Mouse (Mus musculus) gonadal fat pad, adult 2 months (tissue): Measurements from ENCODE around the gene Cuzd1. TPM values are rescaled to one million over a fixed set of nuclear protein-coding genes. Genes with fewer than 3 reads are reported as not detected.

ENCODE experiments used
- DNase-seq: peaks from one replicate; pipeline ENCODE4 v3.0.0-alpha.2; 2012; ENCODE audit warnings: low read depth
- polyA plus RNA-seq: library from polyadenylated mRNA; depleted of rRNA; stranded (reverse); fragments of >200 nt; gene quantifications from 2 replicates; pipeline ENCODE4 v1.2.3, GENCODE M21; 2012; rRNA removed

Gene Cuzd1
- polyA plus RNA-seq = 2,056 and 2,398 TPM in 2 replicates

DNA sequence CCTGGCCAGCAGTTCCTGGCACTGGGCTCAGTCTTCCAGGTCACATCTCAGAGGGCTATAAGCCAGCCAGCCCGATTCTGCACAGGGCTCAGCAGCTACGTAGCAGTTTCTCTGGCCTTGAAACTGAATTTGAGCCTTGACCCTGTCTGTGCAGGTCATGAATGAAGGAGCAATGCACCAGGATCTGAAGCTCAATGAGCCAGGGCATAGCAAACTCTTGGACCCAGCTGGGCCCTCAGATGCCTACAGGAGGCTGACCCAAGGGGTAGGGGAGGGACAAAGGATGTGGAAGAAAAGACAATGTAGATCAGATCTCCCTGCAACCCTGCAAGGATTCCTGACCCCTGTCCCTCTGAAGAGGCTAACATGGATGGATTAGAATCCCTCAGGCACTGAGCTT is at the start of gene Cuzd1:
Gene Cuzd1 (minus strand): TSS at position 101 of the 400 bp plus-strand sequence.
- no peak for DNase-seq

DNA sequence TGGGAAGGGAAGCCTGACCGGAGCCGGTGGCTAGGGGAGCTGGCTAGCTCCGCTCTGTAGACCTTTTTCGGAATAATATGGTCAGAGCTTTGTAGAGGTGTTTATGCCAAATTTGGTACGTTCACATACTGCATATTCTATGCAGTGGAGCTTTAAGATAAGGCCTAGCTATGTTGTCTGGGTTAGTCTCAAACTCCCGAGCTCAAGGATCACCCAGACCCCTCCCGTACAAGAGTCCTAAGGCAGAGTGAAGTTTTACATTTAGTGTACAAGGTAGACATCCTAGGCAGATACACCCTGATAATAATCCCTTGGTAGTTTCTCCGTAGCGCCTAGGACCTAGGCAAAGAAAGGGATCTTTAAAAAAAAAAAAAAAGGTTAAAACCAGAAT is 49.4 kb upstream of the Cuzd1 start:
- DNase-seq = no peak

DNA sequence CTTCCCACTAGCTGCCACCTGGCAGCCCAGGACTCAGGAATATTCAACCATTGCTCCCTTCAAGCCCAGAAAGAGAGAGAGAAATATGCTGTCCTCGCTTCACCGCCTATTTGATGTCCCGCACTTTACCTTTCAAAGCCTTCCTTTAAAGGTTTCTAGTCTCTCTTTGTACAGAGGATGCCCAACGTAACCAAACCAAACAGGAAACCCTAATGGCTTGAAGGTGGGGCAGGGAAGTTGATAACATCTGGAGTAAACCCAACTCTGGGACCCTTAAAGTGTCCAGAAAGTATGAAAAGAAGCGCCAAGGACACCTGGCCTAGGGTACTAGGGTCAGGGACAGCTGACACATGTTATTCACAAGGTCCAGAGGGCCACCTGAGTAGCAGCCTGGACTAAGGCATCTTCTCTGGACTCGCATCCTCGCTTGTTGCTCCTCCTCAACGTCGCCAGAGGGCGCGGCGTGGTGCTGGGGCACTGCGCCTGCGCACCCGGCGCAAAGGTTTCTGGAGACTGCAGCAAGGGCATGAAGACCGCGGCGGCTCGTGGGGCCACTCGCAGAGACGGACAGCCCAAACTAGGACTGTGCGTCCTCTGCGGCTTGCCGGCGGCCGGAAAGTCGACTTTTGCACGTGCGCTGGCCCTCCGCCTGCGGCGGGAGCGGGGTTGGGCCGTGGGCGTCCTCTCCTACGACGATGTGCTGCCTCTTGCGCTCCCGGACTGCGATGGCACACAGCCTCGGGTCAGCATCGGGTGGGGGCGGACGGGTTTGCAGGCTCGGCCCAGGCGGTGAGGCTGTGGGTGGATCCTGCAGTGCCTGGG is 48.8 kb upstream of the Cuzd1 start, which contains the start of gene Pstk:
Gene Pstk (plus strand): TSS at position 494 of the 822 bp plus-strand sequence.
- peak; percentile 51 for DNase-seq

DNA sequence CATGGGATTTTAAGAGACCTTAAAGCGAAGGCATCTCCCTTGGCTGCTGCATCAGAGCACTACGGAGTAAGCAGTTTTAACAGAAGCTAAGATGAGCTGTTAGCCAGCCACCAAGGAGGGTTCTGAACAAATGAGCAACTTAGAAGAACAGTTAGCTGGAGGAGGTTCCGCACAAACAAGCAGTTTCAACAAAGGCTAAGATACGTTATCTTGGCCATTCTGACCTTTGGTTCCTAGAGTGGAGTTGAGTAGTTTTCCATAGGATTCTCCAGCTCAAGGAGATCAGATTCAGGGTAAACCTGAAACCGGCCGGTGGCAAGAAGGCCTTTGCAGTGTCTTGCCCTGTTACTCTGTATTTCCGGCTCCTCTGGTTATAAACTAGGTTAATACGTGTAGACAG is 42.0 kb upstream of the Cuzd1 start:
- DNase-seq = no peak

DNA sequence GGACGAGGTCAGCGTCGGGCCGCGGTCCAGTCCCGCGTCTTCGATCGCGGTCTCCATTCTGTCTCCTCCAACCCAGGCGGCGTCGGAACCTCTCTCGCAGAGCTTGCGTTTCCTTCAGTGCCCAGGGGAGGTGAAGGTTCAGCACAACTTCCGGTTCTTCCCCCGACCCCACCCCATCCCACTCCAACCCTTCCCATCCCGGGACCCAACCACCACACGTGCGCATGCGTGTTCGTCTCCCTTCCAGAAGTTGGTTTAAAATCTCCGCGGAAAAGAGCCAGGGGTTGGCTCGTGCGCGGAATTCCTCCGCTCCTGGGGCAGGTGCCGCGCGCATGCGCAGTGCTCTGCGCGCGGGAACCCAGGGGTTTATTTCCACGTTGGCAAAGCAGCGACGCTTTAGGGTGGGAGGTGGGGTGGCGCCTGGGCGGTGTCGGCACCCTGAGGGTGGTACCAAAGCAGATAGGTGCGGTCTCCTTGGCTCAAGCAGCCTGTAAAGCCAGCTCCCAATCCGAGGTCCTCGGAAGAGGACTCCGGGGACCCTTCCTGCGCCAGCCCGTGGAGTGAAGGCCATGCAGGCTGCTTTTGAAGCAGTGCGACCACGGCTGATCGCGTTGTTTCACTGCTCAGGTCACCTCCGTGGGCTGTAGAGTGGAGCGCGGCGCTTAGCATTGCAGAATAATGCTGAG is 40.7 kb upstream of the Cuzd1 start, which contains the start of gene 2310057M21Rik:
Gene 2310057M21Rik (minus strand): TSS at position 145 of the 686 bp plus-strand sequence.
- DNase-seq = peak; percentile 87

DNA sequence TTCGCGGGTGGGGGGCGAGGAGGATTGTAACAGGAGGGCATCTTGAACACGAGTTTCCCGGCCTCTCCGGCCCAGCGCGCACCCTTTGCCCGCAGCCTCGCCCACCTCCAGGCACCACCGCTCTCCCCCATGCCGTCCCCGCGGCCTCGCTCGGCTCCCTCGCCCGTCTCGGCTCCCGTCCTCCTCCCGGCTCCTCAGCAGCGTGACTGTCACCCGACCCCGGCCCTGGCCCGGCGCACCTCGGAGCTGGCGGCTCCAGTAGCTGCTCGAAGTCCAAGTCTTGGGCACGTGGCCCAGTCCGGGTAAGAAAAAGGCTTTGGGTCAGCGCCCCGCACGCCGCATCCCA is 40.1 kb upstream of the Cuzd1 start:
- DNase-seq = no peak

DNA sequence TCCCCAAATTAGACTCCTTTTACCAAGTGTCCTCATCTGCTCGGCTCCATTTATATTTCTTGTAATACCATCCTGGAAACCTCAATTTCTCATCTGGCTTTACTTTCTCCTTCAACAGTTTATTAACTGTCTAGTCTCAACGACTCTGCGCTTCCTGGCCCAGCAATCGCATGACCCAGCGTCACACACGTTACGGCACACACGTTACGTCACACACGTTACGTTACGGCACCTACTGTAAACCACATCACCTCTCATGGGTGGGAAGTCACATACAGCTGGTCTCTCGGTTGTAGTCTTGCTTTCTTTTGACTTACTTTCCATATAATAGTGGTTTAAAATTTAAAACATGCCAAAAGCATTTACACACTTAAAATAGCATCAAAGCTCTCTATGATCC is 34.0 kb upstream of the Cuzd1 start:
- DNase-seq = no peak

DNA sequence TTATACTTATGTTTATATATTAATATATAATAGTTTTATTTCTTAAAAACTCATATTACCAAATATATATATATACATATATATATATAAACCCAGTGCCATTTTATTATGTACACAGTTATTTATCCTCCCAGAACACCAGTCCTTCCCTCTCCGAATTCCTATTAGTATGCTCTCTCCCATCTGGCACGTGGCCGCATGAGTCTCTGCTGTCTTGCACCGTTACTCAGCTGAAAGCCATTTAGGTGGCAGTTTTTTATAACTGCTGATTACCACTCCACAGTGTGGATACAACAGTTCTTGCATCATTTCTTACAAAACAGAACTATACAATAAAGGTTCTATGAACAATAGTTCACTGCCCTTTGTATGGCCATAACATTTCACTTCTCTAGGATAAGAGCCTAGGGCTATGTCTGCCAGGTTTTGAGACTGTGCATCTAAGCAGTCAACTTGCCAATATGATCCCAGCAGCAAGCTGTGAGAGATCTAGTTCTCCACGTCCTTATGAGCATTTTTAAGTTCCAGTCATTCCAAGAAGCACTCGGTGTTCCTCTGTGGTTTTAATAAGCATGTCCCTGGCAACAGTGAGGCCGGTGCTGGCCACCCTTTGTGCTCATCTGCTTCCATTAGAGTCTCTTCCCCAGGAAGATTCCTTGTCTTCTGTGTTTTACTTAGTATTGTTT is 23.9 kb upstream of the Cuzd1 start:
- no peak for DNase-seq

DNA sequence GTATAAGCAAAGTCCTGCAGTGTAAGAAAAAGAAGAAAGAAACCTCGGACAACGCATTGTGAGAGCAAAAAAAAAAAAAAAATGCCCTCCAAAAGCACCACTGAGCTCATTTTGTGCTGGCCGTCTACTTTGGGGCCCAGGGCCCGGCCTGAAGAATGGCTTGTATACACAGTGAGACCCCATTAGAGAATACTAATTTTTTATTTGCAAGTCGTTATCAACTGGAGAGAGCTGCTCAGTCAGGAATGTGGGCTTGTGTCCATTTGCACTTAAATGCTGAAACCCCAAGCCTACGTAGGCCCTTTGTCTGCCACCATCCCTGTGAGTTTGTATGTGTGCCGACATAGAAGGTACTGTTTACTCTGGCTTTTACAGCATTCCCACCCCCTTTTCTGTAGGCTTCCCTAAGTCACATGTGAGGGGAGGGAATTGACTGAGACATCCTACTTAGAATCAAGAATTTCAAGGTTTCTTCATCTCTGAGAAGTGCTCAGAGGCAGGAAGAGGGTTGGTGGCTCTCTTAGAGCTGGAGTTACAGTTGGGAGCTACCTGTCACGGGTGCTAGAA is 15.5 kb upstream of the Cuzd1 start:
- DNase-seq = no peak

DNA sequence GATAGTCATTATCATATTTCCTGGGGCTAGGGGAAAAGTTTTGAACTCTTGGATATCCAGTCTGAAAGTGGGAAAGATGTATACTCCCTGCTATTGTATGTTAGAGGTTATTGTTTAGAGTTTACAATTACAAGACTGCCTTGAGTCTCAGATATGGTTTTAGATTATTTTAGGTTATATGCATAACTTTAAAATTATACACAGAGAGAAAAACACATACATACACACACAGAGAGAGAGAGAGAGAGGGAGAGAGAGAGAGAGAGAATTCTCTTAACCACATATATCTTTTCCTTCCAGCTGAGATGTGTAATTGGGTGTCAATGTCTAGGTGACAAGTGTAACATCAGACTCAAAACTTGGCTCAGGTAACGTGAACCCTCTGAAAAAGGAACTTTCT is 11.5 kb upstream of the Cuzd1 start, which contains the start of gene Fam24a:
Gene Fam24a (plus strand): TSS at position 301 of the 400 bp plus-strand sequence.
- no peak for DNase-seq

DNA sequence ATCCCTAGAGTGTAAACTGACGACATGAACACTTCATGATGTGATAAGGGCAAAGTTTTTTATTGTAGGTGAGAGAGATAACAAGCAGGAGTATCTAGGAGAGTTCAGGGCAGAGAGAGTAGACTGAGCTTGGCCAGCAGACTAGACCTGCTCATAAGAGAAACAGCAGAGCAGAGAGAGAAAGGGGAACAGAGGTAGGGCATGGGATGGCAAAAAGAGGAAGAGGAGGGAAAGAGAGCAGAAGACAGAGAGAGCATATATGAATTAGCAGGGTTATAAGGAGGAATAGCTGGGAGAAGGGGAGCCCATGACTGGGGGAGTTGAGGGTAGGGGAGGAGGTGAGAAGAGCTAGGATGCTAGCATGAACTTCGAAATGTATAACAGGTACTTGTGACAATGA is 9.6 kb upstream of the Cuzd1 start:
- DNase-seq = no peak

DNA sequence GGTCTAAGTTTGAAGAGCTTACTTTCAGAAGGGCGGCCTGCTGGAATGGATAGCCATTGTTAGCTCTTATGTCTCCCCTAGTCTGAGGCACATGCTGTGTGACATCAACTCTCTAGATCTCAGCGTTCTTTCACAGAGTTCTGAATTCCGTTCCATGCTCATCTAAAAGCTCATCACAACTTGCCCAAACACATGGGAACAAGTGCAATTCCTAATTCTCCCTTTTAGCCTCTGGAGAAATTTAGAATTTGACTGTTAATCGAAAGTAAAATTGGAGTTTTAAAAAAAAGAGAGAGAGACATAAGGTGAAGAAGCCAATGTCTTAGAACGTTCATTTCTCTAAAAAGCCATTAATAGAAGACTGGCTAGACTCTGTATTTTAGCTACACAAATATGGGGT is 7.3 kb upstream of the Cuzd1 start, which contains the start of gene Fam24b:
Gene Fam24b (minus strand): TSS at position 101 of the 400 bp plus-strand sequence.
- no peak for DNase-seq

DNA sequence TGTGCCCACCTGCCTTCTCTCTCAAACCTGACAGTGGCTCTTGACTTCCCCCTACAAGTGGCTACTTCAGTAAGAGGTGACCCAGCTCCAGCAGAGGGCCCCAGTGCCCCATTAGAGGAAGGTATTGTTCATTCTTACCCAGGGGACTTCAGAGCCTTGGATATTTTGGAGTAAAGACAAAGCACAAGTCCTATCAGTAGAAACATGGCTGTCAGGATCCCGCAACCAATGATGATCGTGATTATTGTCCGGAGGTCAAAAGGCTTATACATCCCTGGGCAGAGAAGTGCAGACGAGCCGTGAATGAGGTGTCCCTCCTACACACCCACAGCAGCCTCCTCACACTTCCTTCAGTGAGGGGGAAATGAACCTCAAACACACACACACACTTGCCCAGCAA is 5.0 kb upstream of the Cuzd1 start:
- no peak for DNase-seq

DNA sequence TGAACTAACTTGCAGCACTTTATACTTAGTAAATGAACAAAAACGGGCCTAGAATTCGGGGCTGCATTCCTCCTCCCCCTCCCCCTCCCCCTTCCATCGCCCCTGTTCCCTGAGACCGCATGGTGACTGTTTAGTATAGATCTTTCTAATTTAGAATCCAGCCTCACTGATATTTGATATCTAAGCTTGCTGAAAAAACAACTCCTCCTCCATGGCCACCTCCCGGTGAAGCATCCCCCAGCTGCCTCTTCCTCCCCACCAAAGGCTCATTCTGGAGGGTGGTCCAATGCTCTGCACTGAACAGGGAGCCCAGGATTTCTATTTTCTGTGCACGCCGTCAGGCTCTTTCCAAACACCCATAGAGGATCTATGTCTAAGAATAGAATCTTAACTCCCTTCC is 3.8 kb downstream of the Cuzd1 start:
- DNase-seq = no peak

DNA sequence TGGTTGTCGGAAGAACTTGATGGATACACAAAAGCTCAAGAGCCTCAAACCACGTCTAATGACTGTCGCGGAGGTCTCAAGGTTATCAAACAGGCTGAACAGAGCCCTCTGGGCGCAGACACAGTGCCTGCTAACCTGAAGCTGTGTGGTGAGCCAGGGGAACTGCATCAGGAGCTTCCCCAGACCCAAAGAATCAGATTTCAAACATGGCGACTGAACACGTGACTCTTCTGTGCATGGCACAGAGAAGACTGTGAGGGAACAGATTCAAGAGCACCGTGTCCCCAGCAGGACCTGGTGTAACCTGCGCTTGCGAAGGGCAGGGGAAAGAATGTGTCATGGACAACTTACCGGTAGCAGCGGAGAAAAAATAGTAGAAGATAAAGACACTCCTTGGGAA is 4.5 kb downstream of the Cuzd1 start:
- no peak for DNase-seq

DNA sequence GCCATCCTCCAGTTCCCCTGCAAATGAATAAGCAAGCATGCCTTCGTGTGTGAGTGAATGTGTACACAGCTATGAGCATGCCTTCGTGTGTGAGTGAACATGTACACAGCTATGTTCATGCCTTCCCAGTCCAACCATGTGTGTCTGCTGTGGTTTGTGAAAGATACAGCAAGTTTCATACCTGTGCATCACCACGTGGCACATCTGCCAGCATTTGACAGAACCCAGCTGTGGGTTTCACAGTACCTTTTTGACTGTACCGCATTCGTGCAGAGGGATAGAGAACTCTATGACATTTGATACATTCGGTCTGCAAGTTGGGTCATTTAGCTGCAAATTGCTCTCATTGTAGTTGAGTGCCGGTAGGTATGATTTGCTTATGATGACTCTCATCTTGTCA is 7.6 kb downstream of the Cuzd1 start:
- DNase-seq = no peak

DNA sequence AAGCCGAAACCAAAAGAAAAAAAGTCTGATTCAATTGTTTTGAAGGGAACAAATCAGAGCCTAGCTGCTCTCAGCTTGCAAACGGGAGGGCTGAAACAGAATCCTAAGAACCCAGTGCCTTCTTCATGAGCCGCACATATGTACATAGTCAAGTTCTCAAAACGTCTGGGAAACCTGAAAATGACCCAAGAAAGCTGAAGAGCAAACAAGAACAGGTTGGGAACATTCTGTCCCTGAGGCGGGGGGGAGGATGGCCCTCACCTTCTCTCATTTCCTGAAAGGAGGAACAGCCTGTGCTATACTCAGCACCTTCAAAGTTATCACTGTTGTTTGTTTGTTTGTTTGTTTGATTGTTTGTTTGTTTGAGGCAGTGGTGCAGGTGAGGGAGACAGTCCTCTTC is 15.4 kb downstream of the Cuzd1 start:
- DNase-seq = no peak

DNA sequence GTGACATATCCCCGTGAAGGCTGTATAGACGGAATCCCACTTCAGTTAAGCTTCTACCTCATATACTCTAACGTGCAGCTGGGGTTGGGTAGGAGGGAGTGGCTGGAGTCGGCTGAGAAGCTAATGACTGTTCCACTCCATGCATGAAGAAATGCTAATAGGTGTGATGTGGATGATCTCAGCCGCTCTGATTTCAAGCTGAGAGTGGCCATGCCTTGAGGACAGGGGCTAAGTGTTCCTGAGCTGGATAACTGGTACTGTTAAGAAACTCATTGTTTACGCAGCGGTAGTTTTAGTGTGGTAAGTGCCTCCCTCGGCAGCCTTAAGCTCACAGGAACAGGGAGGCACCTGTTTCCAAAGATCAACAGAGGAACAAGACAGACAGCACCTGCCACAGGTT is 18.8 kb downstream of the Cuzd1 start:
- DNase-seq = peak; percentile 79

DNA sequence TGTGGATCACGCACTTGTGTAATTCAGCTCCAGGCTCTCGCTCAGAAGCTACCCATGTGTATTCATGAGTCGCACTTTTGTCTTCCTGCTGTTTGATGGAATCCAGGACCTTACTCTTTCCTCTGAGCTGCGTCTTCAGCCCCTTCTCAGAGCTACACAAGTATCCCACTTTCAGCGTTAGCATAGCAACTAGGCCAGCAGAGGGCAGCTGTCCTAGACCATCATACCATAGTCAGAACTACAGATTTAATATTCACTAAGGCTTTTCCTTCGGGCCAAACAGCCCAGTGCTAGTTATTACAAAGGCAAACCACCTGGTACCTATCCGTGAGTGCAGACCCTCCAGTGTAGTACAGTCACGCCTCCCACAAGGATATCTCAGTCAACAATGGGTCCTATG is 24.9 kb downstream of the Cuzd1 start:
- DNase-seq = no peak

DNA sequence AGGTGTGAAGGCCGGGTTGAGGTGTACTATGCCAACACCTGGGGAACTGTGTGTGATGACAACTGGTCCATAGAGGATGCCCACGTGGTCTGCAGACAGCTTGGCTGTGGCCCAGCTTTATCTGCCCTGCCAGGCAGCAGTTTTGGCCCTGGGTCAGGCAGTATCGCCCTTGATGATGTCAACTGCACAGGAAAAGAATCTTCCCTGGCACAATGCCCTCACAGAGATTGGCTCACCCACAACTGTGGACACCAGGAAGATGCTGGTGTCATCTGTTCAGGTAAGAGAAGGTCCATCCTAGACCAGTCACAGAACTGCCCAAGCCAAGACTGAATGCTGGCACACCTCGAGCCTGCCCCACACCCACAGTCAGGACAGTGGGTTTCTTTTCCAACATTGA is 56.2 kb downstream of the Cuzd1 start:
- DNase-seq = no peak

DNA sequence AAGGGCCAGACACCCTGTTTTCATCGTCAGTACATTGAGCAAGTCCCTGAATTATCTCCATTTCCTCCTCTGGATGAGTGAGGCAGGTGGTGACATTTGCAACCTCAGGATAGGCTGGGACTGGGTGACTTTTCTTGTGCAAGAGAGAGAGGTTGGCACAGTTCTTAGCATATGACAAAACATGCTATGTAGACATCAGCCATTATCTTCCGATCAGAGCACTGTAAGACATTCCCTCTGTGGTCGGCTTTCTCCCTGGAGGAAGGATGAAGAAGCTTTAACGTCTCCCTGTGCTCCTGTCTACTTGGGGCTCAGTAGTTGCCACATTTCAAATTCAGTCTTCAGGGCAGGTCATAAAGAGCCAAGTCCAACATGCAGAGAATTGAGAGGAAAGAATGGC is 57.8 kb downstream of the Cuzd1 start:
- DNase-seq = peak; percentile 92

DNA sequence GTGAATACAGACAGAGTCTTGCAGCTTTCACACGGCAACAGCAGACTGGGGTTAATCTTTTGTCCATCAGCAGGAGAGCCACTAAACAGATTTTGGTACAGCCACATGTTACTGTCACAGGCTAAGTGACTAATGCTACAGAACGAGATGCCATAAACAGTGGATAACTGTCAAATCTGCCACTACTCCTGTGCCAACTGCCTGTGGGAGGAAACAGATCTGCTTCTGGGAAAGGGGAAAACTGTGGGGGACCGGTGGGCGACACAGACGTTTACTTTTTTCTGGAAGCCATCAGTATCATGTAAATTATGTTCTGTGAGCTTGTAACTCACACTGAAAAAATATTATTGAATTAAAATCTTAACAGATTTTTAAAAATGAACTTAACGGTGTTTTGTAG is 61.1 kb downstream of the Cuzd1 start:
- DNase-seq = no peak
